Mouse (Mus musculus) thymus, postnatal 25 days (tissue): ENCODE measurements around the gene Eva1a.

Source experiments
- DNase-seq: peaks from one replicate; pipeline ENCODE4 v3.0.0; 2022

Gene Eva1a

GRCm38 (mm10) chr6:82040834-82041487 is at the start of gene Eva1a:
Gene Eva1a (plus strand): TSS chr6:82041043.
- DNase-seq, result no peak

GRCm38 (mm10) chr6:82012392-82012791 is 28.5 kb upstream of the Eva1a start:
- no peak for DNase-seq

GRCm38 (mm10) chr6:82021074-82021473 is 19.8 kb upstream of the Eva1a start:
- DNase-seq, result no peak

GRCm38 (mm10) chr6:82021494-82021893 is 19.3 kb upstream of the Eva1a start:
- no peak for DNase-seq

- DNase-seq, result no peak
These were observed 11.0 kb upstream of the Eva1a start for GRCm38 (mm10) chr6:82029611-82030510.

- DNase-seq, result no peak
These were observed 10.3 kb upstream of the Eva1a start for GRCm38 (mm10) chr6:82030511-82030884.

GRCm38 (mm10) chr6:82037211-82037610 is 3.6 kb upstream of the Eva1a start:
- DNase-seq, result no peak

- DNase-seq, result no peak
These were observed 1.6 kb upstream of the Eva1a start for GRCm38 (mm10) chr6:82039193-82039592.

- DNase-seq, result no peak
These were observed 875 bp upstream of the Eva1a start for GRCm38 (mm10) chr6:82039968-82040367.

- DNase-seq, result no peak
These were observed 849 bp downstream of the Eva1a start for GRCm38 (mm10) chr6:82041488-82042295.

- DNase-seq, result no peak
These were observed 1.7 kb downstream of the Eva1a start for GRCm38 (mm10) chr6:82042296-82043125.

GRCm38 (mm10) chr6:82043634-82044033 is 2.8 kb downstream of the Eva1a start:
- DNase-seq, result no peak

GRCm38 (mm10) chr6:82044509-82044908 is 3.7 kb downstream of the Eva1a start:
- no peak for DNase-seq

GRCm38 (mm10) chr6:82047977-82048376 is 7.1 kb downstream of the Eva1a start:
- DNase-seq, result no peak

- DNase-seq, result no peak
These were observed 9.4 kb downstream of the Eva1a start for GRCm38 (mm10) chr6:82050201-82050600.

- no peak for DNase-seq
These were observed 10.7 kb downstream of the Eva1a start for GRCm38 (mm10) chr6:82051569-82051968.

- no peak for DNase-seq
These were observed 11.3 kb downstream of the Eva1a start for GRCm38 (mm10) chr6:82052047-82052725.

- DNase-seq, result no peak
These were observed 11.9 kb downstream of the Eva1a start for GRCm38 (mm10) chr6:82052726-82053118.

- DNase-seq, result no peak
These were observed 14.0 kb downstream of the Eva1a start for GRCm38 (mm10) chr6:82054854-82055253.

- DNase-seq, result no peak
These were observed 19.1 kb downstream of the Eva1a start for GRCm38 (mm10) chr6:82059896-82060295.

GRCm38 (mm10) chr6:82065230-82065629 is 24.4 kb downstream of the Eva1a start:
- no peak for DNase-seq
